Mouse (Mus musculus): ENCODE measurements around the gene Ptprm. TPM values are rescaled to one million over a fixed set of nuclear protein-coding genes. Genes with fewer than 3 reads are reported as not detected.

Gene Ptprm
- 6.0 TPM for polyA plus RNA-seq (2014; fragmentation: Illumina TruSeq; extraction: RNeasy Lipid Tissue Mini Kit (QIAGEN cat#74804); ENCODE audit: low read depth, low replicate concordance)

DNA sequence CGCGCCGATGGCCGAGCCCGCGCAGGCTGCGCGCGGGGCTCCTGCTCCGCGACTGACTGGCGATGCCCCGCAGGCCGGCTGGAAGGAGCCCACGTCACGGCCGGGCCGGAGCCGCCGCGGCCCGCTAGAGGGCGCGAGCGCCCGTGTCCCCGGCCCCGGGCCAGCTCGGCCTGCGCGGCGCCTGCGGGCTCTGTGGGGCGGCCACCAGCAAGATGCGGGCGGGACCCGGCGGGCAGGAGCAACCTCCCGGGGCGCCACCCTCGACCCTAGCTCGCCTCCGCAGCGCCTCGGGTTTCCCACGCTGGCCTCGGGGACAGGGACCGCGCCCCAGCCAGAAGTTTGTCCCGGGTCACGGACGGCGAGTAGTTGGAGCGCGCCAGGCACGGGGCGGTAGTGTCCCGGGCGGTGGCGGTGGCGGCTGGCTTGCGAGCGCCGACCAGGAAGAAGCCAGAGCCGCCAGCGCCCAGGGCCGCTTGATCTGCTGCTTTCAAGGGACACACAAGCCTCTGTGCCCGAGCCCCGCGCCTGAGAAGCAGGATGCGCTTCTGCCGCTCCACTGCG is at the start of gene Ptprm:
TSS of gene Ptprm (minus strand) at position 7 of the 561 bp plus-strand sequence.

Measured in kidney, adult 10 weeks (tissue).